Comparison of ENCODE assay signal across 8 mouse cellular contexts in genomic region chr6:99096105-99096775, GRCm38 (mm10).
A peak's percentile ranks its signal among the peaks of the same experiment; 100 is the strongest.
DNase-seq lines count a peak whose midpoint lies in the region; ATAC-seq and TF ChIP-seq lines count a peak whose summit lies in the region.

No protein-coding gene starts in this region.

- WGBS in liver, embryonic 11.5 days: 11% methylated on average over 12 of the region's 12 CpGs
- WGBS in midbrain, postnatal 0 days: 33% methylated on average over 12 of the region's 12 CpGs

- H3K27ac ChIP-seq in liver, embryonic 11.5 days (ENCODE audit: low read depth, low read length): peak overlapping the region; percentile 51
- 0 out of 2 replicates have a peak overlapping the region, but pooled peaks have one; percentile 6 for H3K27ac ChIP-seq in midbrain, postnatal 0 days (ENCODE audit: low read depth, low read length)

- intact Hi-C loops in gastrocnemius, postnatal 14 days (cut with DNase I; ENCODE audit: low total_unique reads): no loop called here

- H3K36me3 ChIP-seq in liver, embryonic 11.5 days (ENCODE audit: control insufficient read depth, insufficient read depth, low read length): no peaks in the 10 kb centered on the region
- no peaks in the 10 kb centered on the region for H3K36me3 ChIP-seq in midbrain, postnatal 0 days (ENCODE audit: insufficient read depth, low read length)

- peak overlapping the region; percentile 47 for H3K9ac ChIP-seq in liver, embryonic 11.5 days (ENCODE audit: low read depth, low read length)
- H3K9ac ChIP-seq in midbrain, postnatal 0 days (replicated peaks; ENCODE audit: low read length, poor library complexity, severe bottlenecking): no peak overlapping the region

- DNase-seq in adrenal gland, adult (ENCODE audit: inconsistent age in 2 of 2, low spot score in 1 of 2): peak; percentile 43 to 82
- no peak for DNase-seq in adrenal gland, postnatal 4 days (ENCODE audit: low spot score in 2 of 2)
- DNase-seq in adrenal gland, postnatal 36 days: peak; percentile 28 to 38
- DNase-seq in gastrocnemius, postnatal 14 days: peak; percentile 20
- peak; percentile 86 for DNase-seq in induced T-regulatory cell, adult 2 months (ENCODE audit: low read depth)
- peak; percentile 51 for DNase-seq in liver, embryonic 11.5 days (ENCODE audit: low spot score)
- DNase-seq in midbrain, postnatal 0 days (ENCODE audit: low spot score): peak; percentile 33
- DNase-seq in testis, postnatal 10 days (ENCODE audit: low spot score): peak; percentile 49

- peak overlapping the region; percentile 73 for H3K4me2 ChIP-seq in liver, embryonic 11.5 days
- peak overlapping the region; percentile 40 for H3K4me2 ChIP-seq in midbrain, postnatal 0 days (ENCODE audit: low read depth, low read length, poor library complexity, severe bottlenecking)

- no peak for TF ChIP-seq CTCF in midbrain, postnatal 0 days (IDR thresholded peaks at IDR 0.05)

- no peaks in the 10 kb centered on the region for H3K27me3 ChIP-seq in liver, embryonic 11.5 days (replicated peaks; ENCODE audit: control insufficient read depth, insufficient read depth, low read length)
- H3K27me3 ChIP-seq in midbrain, postnatal 0 days (ENCODE audit: insufficient read depth, low read length): no peaks in the 10 kb centered on the region

- peak overlapping the region; percentile 46 for H3K4me3 ChIP-seq in liver, embryonic 11.5 days (ENCODE audit: low read depth, low read length)
- peak overlapping the region; percentile 6; the same call in 1 of the 2 replicates for H3K4me3 ChIP-seq in midbrain, postnatal 0 days (ENCODE audit: low read depth, low read length)

- ATAC-seq in liver, embryonic 11.5 days (replicated peaks; ENCODE audit: low FRiP score): peak; percentile 52
- no peak for ATAC-seq in midbrain, postnatal 0 days (ENCODE audit: low FRiP score)

- H3K4me1 ChIP-seq in liver, embryonic 11.5 days (replicated peaks; ENCODE audit: control insufficient read depth, insufficient read depth, low read length): peaks cover 42% of the 10 kb centered on the region
- peaks cover 3% of the 10 kb centered on the region; the same call in 1 of the 2 replicates for H3K4me1 ChIP-seq in midbrain, postnatal 0 days (ENCODE audit: insufficient read depth, low read length)

- no peaks in the 10 kb centered on the region for H3K9me3 ChIP-seq in liver, embryonic 11.5 days (ENCODE audit: control insufficient read depth, low read length)
- H3K9me3 ChIP-seq in midbrain, postnatal 0 days (ENCODE audit: low read length): no peaks in the 10 kb centered on the region

Comparison
In these comparisons a context has a peak if more than half of its experiments do, and no peak if none do; other contexts are left out.
1. DNase-seq: peak in adrenal gland, adult (2 of 2), adrenal gland, postnatal 36 days (2 of 2), gastrocnemius, postnatal 14 days (single experiment), induced T-regulatory cell, adult 2 months (single experiment), liver, embryonic 11.5 days (single experiment), midbrain, postnatal 0 days (single experiment) and testis, postnatal 10 days (single experiment); none in adrenal gland, postnatal 4 days (0 of 2).